Comparison of ENCODE assay signal across 8 mouse cellular contexts in genomic region chr10:127621191-127622056, GRCm38 (mm10). TPM values are rescaled to one million over a fixed set of nuclear protein-coding genes. Genes with fewer than 3 reads are reported as not detected.
DNase-seq lines count a peak whose midpoint lies in the region; ATAC-seq and TF ChIP-seq lines count a peak whose summit lies in the region.

No protein-coding gene starts in this region.

- H3K4me1 ChIP-seq in hindbrain, embryonic 14.5 days (replicated peaks; ENCODE audit: control insufficient read depth, insufficient read depth, low read length), result peaks cover 39% of the 10 kb centered on the region

- H3K4me3 ChIP-seq in hindbrain, embryonic 14.5 days (replicated peaks; ENCODE audit: low read length), result peak overlapping the region; percentile 92
- peak overlapping the region; percentile 71 for H3K4me3 ChIP-seq in left cerebral cortex, adult 2 months
- H3K4me3 ChIP-seq in macrophage (ENCODE audit: inconsistent target), result peak overlapping the region; percentile 85

- H3K9me3 ChIP-seq in hindbrain, embryonic 14.5 days (ENCODE audit: control insufficient read depth, low read length), result no peaks in the 10 kb centered on the region

- peak overlapping the region; percentile 84 for H3K9ac ChIP-seq in hindbrain, embryonic 14.5 days

- peak overlapping the region; percentile 93 for H3K27ac ChIP-seq in hindbrain, embryonic 14.5 days
- peak overlapping the region; percentile 91 for H3K27ac ChIP-seq in left cerebral cortex, adult 2 months
- H3K27ac ChIP-seq in macrophage, result peak overlapping the region; percentile 99

- DNase-seq in R1 (ENCODE audit: low read depth, low spot score), result peak; percentile 96
- peak; percentile 92 to 94 for DNase-seq in cerebellum, postnatal 25 days
- DNase-seq in frontal cortex, postnatal 25 days (ENCODE audit: low spot score in 2 of 2), result peak; percentile 70 to 80
- peak; percentile 93 for DNase-seq in hindbrain, embryonic 14.5 days (ENCODE audit: low spot score)
- DNase-seq in left cerebral cortex, adult 2 months (ENCODE audit: extremely low spot score in 1 of 2, low spot score in 2 of 2), result peak; percentile 86 to 89
- peak; percentile 87 to 90 for DNase-seq in right cerebral cortex, adult 2 months (ENCODE audit: low spot score in 2 of 2)
- peak; percentile 90 to 91 for DNase-seq in urinary bladder, postnatal 4 days (ENCODE audit: low spot score in 2 of 2)

- intact Hi-C loops in left cerebral cortex, adult 2 months (cut with DNase I), result loop anchor here (2.0 to 5.0 kb wide), 3 partner anchors 45 to 559 kb away; partner anchors contain the start of genes Cdk4, March9 and Nemp1

- no peak for TF ChIP-seq CTCF in left cerebral cortex, adult 2 months (IDR thresholded peaks at IDR 0.05)

- peak; percentile 83 for ATAC-seq in hindbrain, embryonic 14.5 days (ENCODE audit: low FRiP score)

- 1% methylated on average over 35 of the region's 39 CpGs for WGBS in hindbrain, embryonic 14.5 days
- WGBS in macrophage (ENCODE audit: missing documents), result under 1% methylated on average over 37 of the region's 39 CpGs

- H3K36me3 ChIP-seq in hindbrain, embryonic 14.5 days (replicated peaks; ENCODE audit: control insufficient read depth, insufficient read depth), result 0 out of 2 replicates have a peak, but pooled peaks cover 6% of the 10 kb centered on the region
- 0 out of 2 replicates have a peak, but pooled peaks cover 7% of the 10 kb centered on the region for H3K36me3 ChIP-seq in macrophage (ENCODE audit: inconsistent target)

- H3K4me2 ChIP-seq in hindbrain, embryonic 14.5 days (replicated peaks), result peak overlapping the region; percentile 98

- no peaks in the 10 kb centered on the region for H3K27me3 ChIP-seq in hindbrain, embryonic 14.5 days (ENCODE audit: control insufficient read depth, insufficient read depth, low read length)

- peaks cover 45% of the 10 kb centered on the region for H3K79me2 ChIP-seq in macrophage (ENCODE audit: inconsistent target)

RNA-seq across cellular contexts. Expression of gene Lrp1, which starts 0.5 kb away (rescaled TPM):
- polyA plus RNA-seq in hindbrain, embryonic 14.5 days (2014; fragmentation: Nextera tagmentation; extraction: Ambion mirVana), result 118 and 119 TPM in 2 replicates
- 100 to 1,000 TPM; 341 to 357 TPM for total RNA-seq in left cerebral cortex, adult 2 months (2021)
- 1,000 to 10,000 TPM in 10 of 26 experiments, 100 to 1,000 TPM in 16; 161 to 1,849 (median 957) TPM for total RNA-seq in macrophage (2018; cell fraction: chromatin; rRNA removed)
- total RNA-seq in macrophage (2018; cell fraction: cytosol; rRNA removed), result 100 to 1,000 TPM; 187 to 924 (median 416) TPM
- 1,000 to 10,000 TPM in 20 of 26 experiments, 100 to 1,000 TPM in 6; 439 to 3,096 (median 1,237) TPM for total RNA-seq in macrophage (2018; cell fraction: nucleus; rRNA removed)
- polyA plus RNA-seq in macrophage (2018), result 315 to 785 TPM (median 440 TPM) in 3 replicates

RNA-seq across cellular contexts. Expression of gene Stat6, which starts 21.4 kb away (rescaled TPM):
- 4.7 and 5.5 TPM in 2 replicates for polyA plus RNA-seq in hindbrain, embryonic 14.5 days (2014; fragmentation: Nextera tagmentation; extraction: Ambion mirVana)
- 10 to 100 TPM; 11.4 to 12.9 TPM for total RNA-seq in left cerebral cortex, adult 2 months (2021)
- total RNA-seq in macrophage (2018; cell fraction: chromatin; rRNA removed), result 100 to 1,000 TPM; 187 to 439 (median 329) TPM
- 100 to 1,000 TPM; 105 to 151 (median 131) TPM for total RNA-seq in macrophage (2018; cell fraction: cytosol; rRNA removed)
- total RNA-seq in macrophage (2018; cell fraction: nucleus; rRNA removed), result 100 to 1,000 TPM; 141 to 357 (median 222) TPM
- 122 to 141 TPM (median 128 TPM) in 3 replicates for polyA plus RNA-seq in macrophage (2018)

RNA-seq across cellular contexts. Expression of gene Nemp1, which starts 45.3 kb away (rescaled TPM):
- 3.3 and 4.3 TPM in 2 replicates for polyA plus RNA-seq in hindbrain, embryonic 14.5 days (2014; fragmentation: Nextera tagmentation; extraction: Ambion mirVana)
- total RNA-seq in left cerebral cortex, adult 2 months (2021), result 1 to 10 TPM; 4.1 to 4.7 TPM
- total RNA-seq in macrophage (2018; cell fraction: chromatin; rRNA removed), result 10 to 100 TPM in 12 of 26 experiments, 1 to 10 TPM in 14; 2.5 to 24.2 (median 10.0) TPM
- 1 to 10 TPM; 2.9 to 6.7 (median 4.8) TPM for total RNA-seq in macrophage (2018; cell fraction: cytosol; rRNA removed)
- total RNA-seq in macrophage (2018; cell fraction: nucleus; rRNA removed), result 10 to 100 TPM in 21 of 26 experiments, 1 to 10 TPM in 5; 7.8 to 28.3 (median 15.6) TPM
- polyA plus RNA-seq in macrophage (2018), result 2.7 to 5.4 TPM (median 4.6 TPM) in 3 replicates

RNA-seq across cellular contexts. Expression of gene Nab2, which starts 46.9 kb away (rescaled TPM):
- polyA plus RNA-seq in hindbrain, embryonic 14.5 days (2014; fragmentation: Nextera tagmentation; extraction: Ambion mirVana), result 2.3 and 2.6 TPM in 2 replicates
- total RNA-seq in left cerebral cortex, adult 2 months (2021), result 10 to 100 TPM; 44.9 to 67.4 TPM
- 10 to 100 TPM in 25 of 26 experiments, 1 to 10 TPM in 1; 7.8 to 78.4 (median 39.8) TPM for total RNA-seq in macrophage (2018; cell fraction: chromatin; rRNA removed)
- total RNA-seq in macrophage (2018; cell fraction: cytosol; rRNA removed), result 10 to 100 TPM in 25 of 26 experiments, 1 to 10 TPM in 1; 7.3 to 47.6 (median 21.3) TPM
- 10 to 100 TPM; 20.0 to 60.7 (median 31.8) TPM for total RNA-seq in macrophage (2018; cell fraction: nucleus; rRNA removed)
- polyA plus RNA-seq in macrophage (2018), result 28.7 to 37.7 TPM (median 31.1 TPM) in 3 replicates

Comparison
In these comparisons a context has a peak if more than half of its experiments do, and no peak if none do; other contexts are left out.
1. Peak in every context shown above with its lines: DNase-seq, ATAC-seq, H3K4me3 ChIP-seq and H3K27ac ChIP-seq.
2. RNA of gene Stat6, which starts 21.4 kb away (polyA plus RNA-seq): 122 to 141 TPM in macrophage; 4.7 to 5.5 TPM in hindbrain, embryonic 14.5 days; every median in the first group is over 10 times any median in the second.